ENCODE assay signal across 8 mouse cellular contexts in the genomic region with DNA sequence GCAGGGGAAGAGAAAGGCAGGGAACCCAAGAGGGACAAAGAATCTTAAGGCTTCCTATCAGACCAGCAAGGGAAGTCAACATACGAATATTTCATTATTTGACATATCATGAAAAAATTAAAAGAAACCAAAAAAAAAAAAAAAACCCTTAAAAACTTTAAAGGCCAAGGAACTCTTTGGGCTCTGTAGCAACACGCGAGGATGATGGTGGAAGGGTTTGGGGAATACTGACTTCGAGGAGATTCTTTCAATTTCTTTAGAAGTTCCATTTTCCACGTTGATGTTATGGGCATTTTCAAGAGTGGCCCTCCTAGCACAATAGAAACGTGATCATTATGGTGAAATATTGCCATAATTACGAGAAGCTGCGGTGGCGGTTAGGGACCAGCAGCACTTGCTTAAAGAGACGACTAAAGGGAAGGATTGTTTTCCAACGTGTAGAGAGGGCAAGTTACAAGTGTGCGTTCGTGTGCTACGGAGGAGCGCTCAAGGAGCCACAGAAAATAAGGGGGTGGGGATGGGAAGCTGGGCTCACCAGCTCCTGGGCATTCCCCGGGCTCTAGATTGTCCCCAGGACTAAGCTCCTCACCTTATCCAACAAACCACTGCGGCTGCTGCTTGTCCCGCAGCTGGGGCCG. TPM values are rescaled to one million over a fixed set of nuclear protein-coding genes. Genes with fewer than 3 reads are reported as not detected.
DNase-seq lines count a peak whose midpoint lies in the region; ATAC-seq and TF ChIP-seq lines count a peak whose summit lies in the region.

No protein-coding gene starts in this region.

- DNase-seq in liver, adult 2 months (ENCODE audit: extremely low read depth, low read depth, low spot score), result no peak
- no peak for DNase-seq in liver
- no peak for DNase-seq in gastrocnemius, postnatal 10 days
- DNase-seq in right cerebral cortex, adult 2 months (ENCODE audit: low spot score in 2 of 2), result no peak
- DNase-seq in kidney, postnatal 4 days, result no peak

- H3K4me2 ChIP-seq in limb, embryonic 12.5 days, result peak overlapping the region; percentile 89

- ATAC-seq in erythroblast, adult 5-6 weeks (replicated peaks; ENCODE audit: low FRiP score, poor library complexity, severe bottlenecking), result peak; percentile 44; the same call in 1 of the 2 replicates
- ATAC-seq in limb, embryonic 12.5 days (ENCODE audit: insufficient number of reproducible peaks, insufficient read depth, low FRiP score, low TSS enrichment, low read depth), result peak; percentile 50

- H3K9ac ChIP-seq in liver, adult 2 months (ENCODE audit: low read depth, low read length), result peak overlapping the region; percentile 81
- H3K9ac ChIP-seq in limb, embryonic 12.5 days (replicated peaks), result peak overlapping the region; percentile 92

- TF ChIP-seq POLR2A in liver, adult 2 months (IDR thresholded peaks at IDR 0.05; ENCODE audit: extremely low read depth, insufficient read depth, low read length), result no peak
- no peak for TF ChIP-seq POLR2A in olfactory bulb, adult 2 months (IDR thresholded peaks at IDR 0.05; ENCODE audit: insufficient read depth, low read depth, low read length)

- peak overlapping the region; percentile 71 for H3K4me3 ChIP-seq in liver, adult 2 months (ENCODE audit: insufficient read depth, low read depth, low read length)
- peak overlapping the region; percentile 75 for H3K4me3 ChIP-seq in limb, embryonic 12.5 days (replicated peaks)
- H3K4me3 ChIP-seq in olfactory bulb, adult 2 months (ENCODE audit: insufficient read depth, low read depth, low read length), result peak overlapping the region; percentile 82

- no peaks in the 10 kb centered on the region for H3K27me3 ChIP-seq in liver, adult 2 months (ENCODE audit: control insufficient read depth, insufficient read depth, low read length)
- no peaks in the 10 kb centered on the region for H3K27me3 ChIP-seq in limb, embryonic 12.5 days

- H3K9me3 ChIP-seq in limb, embryonic 12.5 days, result no peaks in the 10 kb centered on the region

- H3K4me1 ChIP-seq in liver, adult 2 months (ENCODE audit: control insufficient read depth, insufficient read depth, low read length), result peaks cover 12% of the 10 kb centered on the region
- H3K4me1 ChIP-seq in limb, embryonic 12.5 days (replicated peaks), result peaks cover 18% of the 10 kb centered on the region
- H3K4me1 ChIP-seq in olfactory bulb, adult 2 months (ENCODE audit: control insufficient read depth, insufficient read depth, low read length), result peaks cover 12% of the 10 kb centered on the region

- H3K36me3 ChIP-seq in liver, adult 2 months (ENCODE audit: control insufficient read depth, insufficient read depth, low read length), result peaks cover 6% of the 10 kb centered on the region
- H3K36me3 ChIP-seq in limb, embryonic 12.5 days, result peaks cover 32% of the 10 kb centered on the region

- WGBS in liver, adult 2 months, result 1% methylated on average over 19 of the region's 19 CpGs
- 1% methylated on average over 19 of the region's 19 CpGs for whole genome bisulfite sequencing in limb, embryonic 12.5 days
- under 1% methylated on average over 19 of the region's 19 CpGs for WGBS in olfactory bulb, adult 2 months

- peak overlapping the region; percentile 45 for H3K27ac ChIP-seq in liver, adult 2 months (replicated peaks; ENCODE audit: insufficient read depth, low read depth, low read length)
- H3K27ac ChIP-seq in limb, embryonic 12.5 days, result peak overlapping the region; percentile 82
- H3K27ac ChIP-seq in olfactory bulb, adult 2 months (ENCODE audit: insufficient read depth, low read depth, low read length), result peak overlapping the region; percentile 74

- TF ChIP-seq CTCF in liver, adult 2 months (IDR thresholded peaks at IDR 0.05; ENCODE audit: low read depth, low read length), result no peak
- TF ChIP-seq CTCF in olfactory bulb, adult 2 months (IDR thresholded peaks at IDR 0.05; ENCODE audit: insufficient read depth, low read depth, low read length), result no peak

- peaks cover 26% of the 10 kb centered on the region; the same call in 1 of the 2 replicates for H3K79me2 ChIP-seq in liver, adult 2 months (ENCODE audit: control insufficient read depth, insufficient read depth, low read length)

RNA-seq across cellular contexts. Expression of a gene that starts 0.6 kb away (rescaled TPM):
- total RNA-seq in liver, adult 2 months (2014; rRNA removed), result 0.13 TPM in 1 of 2 replicates, not detected in the other
- not detected in 2 replicates for polyA plus RNA-seq in liver, adult 2 months (2012; rRNA removed)
- not detected in 2 replicates for total RNA-seq in erythroblast, adult 5-6 weeks (2015; ENCODE audit: low replicate concordance)
- not detected in 2 replicates for total RNA-seq in erythroblast, adult 5-6 weeks (2017; ENCODE audit: low replicate concordance)
- polyA plus RNA-seq in limb, embryonic 12.5 days (2016; fragmentation: Nextera tagmentation; extraction: Ambion mirVana), result 0.21 and 0.22 TPM in 2 replicates
- not detected in 2 replicates for polyA plus RNA-seq in olfactory bulb, adult 2 months (2012; ENCODE audit: insufficient read depth, insufficient read length, low replicate concordance, missing spikeins)
- 1 to 10 TPM; 1.3 TPM for total RNA-seq in gastrocnemius, postnatal 10 days (2021)

RNA-seq across cellular contexts. Expression of a gene that starts 5.0 kb away (rescaled TPM):
- total RNA-seq in liver, adult 2 months (2014; rRNA removed), result 82.3 and 110 TPM in 2 replicates
- polyA plus RNA-seq in liver, adult 2 months (2012; rRNA removed), result 30.4 and 31.1 TPM in 2 replicates
- 58.4 and 63.5 TPM in 2 replicates for total RNA-seq in erythroblast, adult 5-6 weeks (2015; ENCODE audit: low replicate concordance)
- total RNA-seq in erythroblast, adult 5-6 weeks (2017; ENCODE audit: low replicate concordance), result 51.9 and 60.6 TPM in 2 replicates
- polyA plus RNA-seq in limb, embryonic 12.5 days (2016; fragmentation: Nextera tagmentation; extraction: Ambion mirVana), result 355 and 365 TPM in 2 replicates
- polyA plus RNA-seq in olfactory bulb, adult 2 months (2012; ENCODE audit: insufficient read depth, insufficient read length, low replicate concordance, missing spikeins), result not detected in 2 replicates
- 10 to 100 TPM; 55.7 to 62.1 TPM for total RNA-seq in gastrocnemius, postnatal 10 days (2021)

RNA-seq across cellular contexts. Expression of a gene that starts 30.1 kb away (rescaled TPM):
- total RNA-seq in liver, adult 2 months (2014; rRNA removed), result 0.46 and 1.0 TPM in 2 replicates
- 0.69 and 1.7 TPM in 2 replicates for polyA plus RNA-seq in liver, adult 2 months (2012; rRNA removed)
- 3.8 and 6.5 TPM in 2 replicates for total RNA-seq in erythroblast, adult 5-6 weeks (2015; ENCODE audit: low replicate concordance)
- 11.9 and 12.8 TPM in 2 replicates for total RNA-seq in erythroblast, adult 5-6 weeks (2017; ENCODE audit: low replicate concordance)
- polyA plus RNA-seq in limb, embryonic 12.5 days (2016; fragmentation: Nextera tagmentation; extraction: Ambion mirVana), result 2.6 and 2.7 TPM in 2 replicates
- not detected in 2 replicates for polyA plus RNA-seq in olfactory bulb, adult 2 months (2012; ENCODE audit: insufficient read depth, insufficient read length, low replicate concordance, missing spikeins)
- 1 to 10 TPM; 2.6 to 3.2 TPM for total RNA-seq in gastrocnemius, postnatal 10 days (2021)
